Mouse (Mus musculus): Measurements from ENCODE around the gene Eprs. TPM values are rescaled to one million over a fixed set of nuclear protein-coding genes. Genes with fewer than 3 reads are reported as not detected.

Eprs gene
- total RNA-seq, 2 experiments from 2014 or later: 110 to 111 TPM

DNA sequence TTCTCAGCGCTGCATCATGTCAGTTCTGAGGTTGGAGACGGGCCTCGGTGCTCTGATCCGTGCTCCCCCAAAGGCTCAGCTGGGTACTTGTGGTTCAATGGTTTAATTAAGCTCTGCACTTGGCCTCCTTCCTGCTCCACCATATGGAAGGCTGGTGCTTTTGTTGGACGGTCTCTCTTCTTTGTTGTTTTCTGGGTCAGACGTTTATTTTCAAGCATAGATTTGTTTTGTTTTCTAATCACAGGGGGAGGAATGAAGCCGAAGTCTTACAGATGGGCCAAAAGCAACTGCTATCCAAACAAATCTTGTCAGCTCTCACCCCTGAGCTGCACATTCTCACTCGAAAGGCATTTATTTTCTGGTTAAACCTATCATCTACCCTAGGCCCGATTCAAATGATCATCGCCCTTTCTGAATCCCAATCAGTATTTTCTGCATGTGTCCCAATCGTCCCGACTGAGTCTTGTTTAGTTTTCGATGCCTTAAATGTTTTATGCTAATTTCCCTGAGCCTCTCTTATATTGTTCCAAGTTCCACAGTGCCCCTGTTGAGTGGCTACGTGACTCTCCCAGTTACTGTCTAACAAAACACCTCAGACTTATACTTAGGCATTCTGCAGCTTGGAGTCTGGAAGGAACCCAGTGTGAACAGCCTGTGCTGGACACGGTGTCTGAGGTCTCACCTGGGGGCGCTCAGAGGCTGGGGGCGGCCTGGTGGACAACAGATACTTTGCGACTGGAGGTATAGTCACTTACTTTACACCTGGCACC, 79.0 kb downstream of the Eprs start:
- DNase-seq: peak; percentile 81
- intact Hi-C loops (cut with DNase I): no loop called here

DNA sequence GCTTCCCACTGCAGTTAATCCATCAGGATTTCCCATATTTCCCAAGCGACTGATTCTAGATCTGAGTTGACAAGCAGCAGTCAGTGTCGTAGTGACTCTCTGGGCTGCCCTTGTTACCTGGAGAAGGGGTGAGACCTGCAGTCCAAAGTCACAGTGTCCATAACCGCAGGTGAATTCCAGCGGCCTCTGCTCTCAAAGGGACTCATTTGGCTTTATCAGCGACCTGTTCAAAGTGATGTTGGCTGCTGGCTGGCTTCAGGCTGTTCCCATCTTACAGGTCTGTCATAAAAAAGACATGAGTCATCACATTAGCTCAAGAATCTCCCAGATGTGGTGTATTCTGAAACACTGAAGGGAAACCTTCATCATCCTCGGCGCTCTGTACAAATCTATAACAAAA, 86.1 kb downstream of the Eprs start:
- DNase-seq: no peak
- intact Hi-C loops (cut with DNase I): no loop called here

DNA sequence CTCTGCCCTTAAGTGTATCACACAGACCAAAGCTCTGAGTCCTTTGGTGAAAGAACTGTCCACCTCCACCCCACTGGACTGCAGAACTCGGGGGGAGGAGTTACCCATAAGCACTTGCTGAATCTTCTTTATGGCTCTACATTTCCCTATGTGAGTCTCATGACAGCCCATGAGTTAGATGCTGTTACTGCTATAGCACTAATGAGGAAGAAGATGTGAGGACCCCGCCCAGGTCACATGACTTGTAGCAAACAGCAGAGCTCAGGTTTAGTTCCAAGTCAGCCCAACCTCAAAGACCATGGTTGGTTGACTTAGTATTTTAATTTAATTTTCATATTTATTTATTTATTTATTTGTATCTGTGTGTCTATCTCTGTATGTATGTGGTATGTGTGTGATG, 86.9 kb downstream of the Eprs start:
- intact Hi-C loops (cut with DNase I): no loop called here
- DNase-seq: no peak

DNA sequence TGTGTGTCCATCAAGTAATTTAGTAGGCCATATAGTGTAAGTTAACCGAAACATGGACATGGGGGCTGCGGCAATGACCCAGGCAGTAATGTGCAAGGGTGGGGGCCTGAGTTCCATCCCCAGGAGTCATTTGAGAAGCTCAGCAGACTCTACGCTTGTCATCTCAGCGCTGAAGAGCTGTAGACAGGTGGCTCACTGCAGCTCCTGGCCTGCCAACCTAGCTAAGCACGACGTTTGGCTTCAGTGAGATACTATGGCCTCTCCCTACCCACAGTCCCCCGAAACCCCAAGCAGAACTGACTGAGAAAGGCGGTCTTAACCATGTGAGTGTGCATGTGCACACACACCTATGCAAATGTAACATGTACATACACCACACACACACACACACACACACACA, 88.2 kb downstream of the Eprs start:
- intact Hi-C loops (cut with DNase I): no loop called here
- no peak for DNase-seq

DNA sequence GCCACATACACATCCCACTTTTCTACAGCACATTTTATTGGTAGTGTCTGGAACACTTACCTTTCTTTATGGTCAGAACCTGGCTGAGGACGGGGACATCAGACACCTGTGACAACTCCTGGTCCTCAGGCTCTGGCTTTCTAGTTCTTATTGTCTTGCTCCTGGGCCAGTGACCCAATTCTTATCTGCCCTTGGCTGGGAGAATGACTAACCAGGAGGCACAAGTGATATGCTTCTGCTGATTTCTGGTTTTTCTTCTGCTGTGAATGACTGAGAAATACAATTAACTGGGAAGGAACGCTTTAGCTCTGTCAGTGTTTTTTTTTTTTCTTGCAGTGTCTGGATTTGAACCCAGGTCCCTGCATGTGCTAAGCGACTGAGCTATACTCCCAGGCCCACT, 88.7 kb downstream of the Eprs start:
- DNase-seq: no peak

DNA sequence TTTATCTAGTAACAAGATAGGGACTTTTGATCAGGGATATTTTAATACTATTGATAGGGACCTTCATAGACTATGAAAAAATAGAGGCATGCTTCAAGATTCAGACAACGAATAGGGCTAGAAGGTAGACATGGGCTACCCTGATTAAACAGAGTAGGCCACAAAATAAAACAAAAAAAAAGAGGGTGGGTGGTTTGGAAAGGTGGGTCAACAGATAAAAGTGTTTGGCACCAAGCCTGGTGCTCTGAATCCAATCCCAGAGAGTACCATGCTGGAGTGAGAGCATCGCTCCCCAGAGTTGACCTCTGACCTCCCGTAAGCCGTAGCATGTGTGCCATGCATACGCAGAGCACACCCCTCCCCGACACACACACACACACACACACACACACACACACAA, 89.6 kb downstream of the Eprs start:
- DNase-seq: no peak
- intact Hi-C loops (cut with DNase I): no loop called here

More for the DNA sequence above, 88.7 kb downstream of the Eprs start:
- intact Hi-C loops (cut with DNase I): no loop called here

DNA sequence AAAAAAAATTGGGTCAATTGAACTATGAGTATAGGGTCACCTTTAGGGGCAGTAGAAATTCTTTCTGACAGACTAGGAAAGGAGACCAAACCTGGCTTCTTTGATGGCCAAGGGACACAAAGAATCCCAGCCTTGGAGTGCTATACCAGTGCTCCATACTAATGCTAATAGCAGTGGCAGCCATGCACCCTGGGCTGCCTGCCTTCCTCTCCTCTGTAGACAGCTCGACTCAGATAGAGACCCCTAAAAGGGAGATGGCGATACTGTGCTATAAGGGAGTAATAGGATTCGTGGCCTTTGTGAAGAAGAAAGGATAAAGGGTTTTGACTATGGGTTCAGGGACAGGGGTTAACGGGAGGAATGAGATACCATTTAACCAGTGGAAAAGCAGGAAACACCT, 91.3 kb downstream of the Eprs start:
- intact Hi-C loops (cut with DNase I): no loop called here
- DNase-seq: no peak

DNA sequence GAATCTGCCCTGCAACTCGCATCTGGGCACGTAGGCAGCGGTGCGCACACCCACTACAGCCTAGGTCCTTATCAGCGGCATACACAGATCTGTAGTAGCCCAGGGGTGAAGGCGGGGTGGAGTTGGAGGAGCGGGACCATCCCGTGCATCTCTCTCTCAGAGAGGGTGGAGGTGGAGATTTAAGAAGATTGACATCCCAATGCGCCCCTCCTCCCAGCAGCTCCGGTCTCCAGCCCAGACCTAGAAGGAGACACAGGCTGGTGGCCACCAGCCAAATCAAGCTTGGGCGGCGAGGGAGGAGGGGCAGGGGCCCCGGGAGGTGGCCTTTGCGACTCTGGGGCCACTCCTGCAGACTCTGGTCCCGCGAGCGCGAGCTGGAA, 91.7 kb downstream of the Eprs start, which contains the start of gene Slc30a10:
Gene Slc30a10 (plus strand): TSS at position 274 of the 380 bp plus-strand sequence.
- peak; percentile 88 for DNase-seq
- intact Hi-C loops (cut with DNase I): no loop called here

DNA sequence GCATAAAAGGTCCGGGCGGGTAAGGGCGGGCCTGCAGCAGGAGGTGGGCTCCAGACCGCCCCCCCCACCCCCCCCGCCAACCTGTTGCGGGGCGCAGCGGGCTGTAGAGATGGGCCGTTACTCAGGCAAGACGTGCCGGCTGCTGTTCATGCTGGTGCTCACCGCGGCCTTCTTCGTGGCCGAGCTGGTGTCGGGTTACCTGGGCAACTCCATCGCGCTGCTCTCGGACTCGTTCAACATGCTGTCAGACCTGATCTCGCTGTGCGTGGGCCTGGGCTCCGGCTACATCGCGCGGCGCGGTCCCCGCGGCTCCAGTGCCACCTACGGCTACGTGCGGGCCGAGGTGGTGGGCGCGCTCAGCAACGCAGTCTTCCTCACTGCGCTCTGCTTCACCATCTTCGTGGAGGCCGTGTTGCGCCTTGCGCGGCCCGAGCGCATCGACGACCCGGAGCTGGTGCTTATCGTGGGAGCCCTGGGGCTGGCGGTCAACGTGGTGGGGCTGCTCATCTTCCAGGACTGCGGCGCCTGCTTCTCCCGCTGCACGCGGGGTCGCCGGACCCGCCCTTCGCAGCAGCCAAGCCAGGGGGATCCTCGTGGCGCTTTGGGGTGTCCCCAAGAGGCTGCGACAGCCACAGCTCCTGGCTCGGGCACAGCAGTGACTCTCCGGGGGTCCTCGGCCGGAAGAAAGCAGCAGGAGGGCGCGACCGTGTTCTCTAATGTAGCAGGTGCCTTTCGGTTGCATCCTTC, 92.3 kb downstream of the Eprs start:
- DNase-seq: peak; percentile 39
- intact Hi-C loops (cut with DNase I): no loop called here

DNA sequence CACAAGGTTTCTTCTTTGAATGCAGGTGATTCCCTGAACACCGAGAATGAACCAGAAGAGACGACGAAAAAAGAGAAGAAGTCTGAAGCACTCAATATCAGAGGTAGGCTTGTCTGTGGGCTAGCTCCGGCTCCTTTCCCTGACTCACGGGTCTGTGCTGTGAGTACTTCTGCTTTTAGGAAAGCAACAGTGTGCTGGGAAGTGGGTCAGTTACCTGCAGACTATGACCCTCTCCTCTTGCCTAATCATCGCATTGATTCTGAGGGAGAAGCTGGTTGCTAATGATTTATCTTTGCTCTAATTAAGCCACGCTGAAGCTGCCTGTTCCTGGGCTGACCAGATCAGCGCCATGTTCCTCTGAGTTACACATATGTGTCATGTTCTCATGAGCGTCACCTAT, 93.5 kb downstream of the Eprs start:
- intact Hi-C loops (cut with DNase I): no loop called here
- DNase-seq: no peak

DNA sequence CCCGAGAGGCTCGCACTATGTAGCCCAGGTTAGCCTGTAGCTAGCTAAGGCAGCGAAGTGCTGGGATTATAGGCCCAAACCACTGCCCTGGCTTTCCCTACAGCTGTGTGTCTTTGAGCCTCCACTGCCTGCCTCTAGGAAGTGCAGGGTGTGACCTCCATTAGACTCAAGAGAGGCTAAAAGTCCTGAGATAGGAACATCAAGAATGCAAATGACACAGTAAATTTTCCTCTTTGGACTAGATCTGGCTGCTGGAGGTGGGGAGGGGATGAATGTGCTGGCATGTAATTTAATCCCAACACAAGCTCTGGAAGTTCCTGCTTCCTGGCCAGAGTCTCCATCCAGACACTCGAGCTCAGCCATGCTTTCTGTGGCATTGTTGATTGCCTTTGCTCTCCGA, 97.3 kb downstream of the Eprs start:
- no peak for DNase-seq
- intact Hi-C loops (cut with DNase I): loop anchor here (5.0 kb wide), 1 partner anchor 37 kb away; no protein-coding TSS in a partner anchor

DNA sequence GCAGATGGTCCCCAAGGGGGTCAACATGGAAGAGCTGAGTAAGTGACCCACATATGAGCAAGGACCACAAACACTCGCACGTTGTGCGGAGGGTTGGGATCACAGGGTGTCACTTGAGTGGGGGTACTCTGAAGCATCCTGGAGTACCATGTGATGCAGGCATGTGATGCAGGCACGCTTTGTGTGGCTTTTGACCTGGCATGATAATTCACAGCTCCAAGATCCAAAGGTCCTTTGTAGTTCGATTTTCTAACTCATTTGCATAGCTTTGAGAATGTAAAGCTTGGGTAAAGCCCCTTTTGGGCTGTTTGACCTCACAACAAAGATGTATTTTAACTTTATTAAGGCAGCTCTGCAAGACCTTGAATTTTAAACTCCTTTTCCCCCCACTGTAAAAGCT, 100.0 kb downstream of the Eprs start:
- intact Hi-C loops (cut with DNase I): loop anchor here (5.0 kb wide), 1 partner anchor 34 kb away; no protein-coding TSS in a partner anchor
- no peak for DNase-seq

DNA sequence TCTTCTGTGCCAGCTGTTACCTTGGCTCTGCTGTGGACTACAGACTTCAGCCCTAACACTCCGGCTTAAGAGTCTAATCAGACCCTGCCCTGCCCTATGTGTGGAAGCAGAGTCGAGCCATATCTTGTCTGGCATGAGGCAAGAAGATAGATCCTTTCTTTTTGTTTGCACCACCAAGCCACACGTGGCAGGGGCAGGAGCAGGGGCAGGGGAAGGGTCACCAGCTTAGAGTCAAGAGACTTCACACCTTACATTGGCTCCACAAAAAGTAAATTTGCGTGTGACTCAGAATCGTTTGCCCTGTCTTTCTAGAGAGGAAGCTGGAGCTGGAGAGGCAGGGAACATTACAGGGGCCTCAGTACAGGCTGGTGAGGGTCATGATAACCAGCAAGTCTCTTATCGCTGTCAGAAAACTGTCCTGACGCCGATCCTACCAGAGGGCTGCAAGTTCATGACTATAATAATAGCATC, 106.7 kb downstream of the Eprs start:
- intact Hi-C loops (cut with DNase I): no loop called here
- DNase-seq: no peak

DNA sequence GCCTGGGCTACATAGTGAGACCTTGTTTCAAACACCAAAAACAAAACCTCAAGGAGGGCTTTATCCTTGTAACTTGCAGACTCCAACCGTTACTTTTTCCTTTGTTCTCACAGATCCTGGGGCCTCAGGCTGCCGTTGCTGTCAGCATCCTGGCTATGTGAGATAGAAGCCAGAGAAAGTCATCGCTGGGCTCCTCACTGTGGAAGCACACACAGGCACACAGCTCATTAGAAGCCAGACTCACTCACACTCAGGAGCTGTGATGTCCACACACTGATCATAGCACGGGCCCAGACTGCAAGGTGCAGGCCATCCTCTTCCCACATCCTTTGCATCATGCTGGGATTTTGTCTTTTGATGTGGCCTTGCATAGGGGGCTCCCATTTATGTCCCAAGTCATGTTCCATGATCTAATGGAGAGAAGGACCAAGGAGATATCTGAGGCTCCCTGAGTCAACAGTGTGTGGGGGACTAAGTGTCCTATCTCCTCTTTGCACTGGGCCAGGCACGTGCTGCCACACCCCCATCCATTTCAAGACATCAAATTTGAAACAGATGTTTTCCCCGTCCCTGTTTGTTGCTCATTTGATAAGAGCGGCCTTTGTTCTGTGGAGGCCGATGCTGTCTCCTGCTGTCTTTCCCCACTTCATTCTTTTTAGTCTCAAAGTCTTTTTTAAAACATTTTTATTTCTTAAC, 109.3 kb downstream of the Eprs start:
- no peak for DNase-seq
- intact Hi-C loops (cut with DNase I): no loop called here

DNA sequence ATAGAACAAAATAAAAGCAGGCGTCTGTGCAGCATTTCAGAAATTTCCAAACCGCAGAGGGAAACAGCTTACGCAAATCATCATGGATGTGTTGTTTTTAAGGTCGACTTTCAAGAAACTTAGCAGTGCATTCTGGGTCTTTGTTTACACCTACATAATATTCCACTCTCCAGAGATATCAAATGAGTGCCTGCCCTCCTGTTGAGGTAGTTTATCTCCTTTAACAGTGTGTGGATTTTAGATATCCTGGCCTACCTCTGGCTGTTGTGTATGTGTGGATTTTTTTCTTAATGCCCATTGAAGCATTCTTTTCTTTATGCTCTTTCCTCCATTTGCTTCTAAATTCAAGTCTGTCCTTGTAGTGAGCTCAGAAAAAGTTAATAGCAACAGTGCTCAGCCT, 109.9 kb downstream of the Eprs start:
- no peak for DNase-seq
- intact Hi-C loops (cut with DNase I): no loop called here

DNA sequence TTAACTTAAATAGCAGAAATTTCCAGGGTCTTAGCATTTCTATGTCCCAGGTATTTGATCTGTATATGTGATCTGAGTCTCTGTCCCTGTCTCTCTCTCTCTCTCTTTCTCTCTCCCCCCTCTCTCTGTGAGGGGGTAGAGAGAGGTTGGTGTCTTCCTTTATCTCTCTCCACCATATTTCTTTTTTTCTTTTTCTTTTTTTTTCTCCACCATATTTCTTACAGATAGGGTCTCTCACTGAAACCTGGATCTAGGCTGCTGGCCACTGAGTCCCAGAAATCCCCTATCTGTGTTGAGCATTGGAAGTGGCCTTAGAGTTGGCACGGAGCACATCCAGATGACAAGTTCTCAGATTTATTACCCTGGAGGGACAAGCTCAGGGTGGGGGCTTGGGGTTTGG, 110.6 kb downstream of the Eprs start:
- intact Hi-C loops (cut with DNase I): no loop called here
- no peak for DNase-seq

Small RNA genes within 50 kb of the gene (microRNA-seq; reads per million reads assigned to microRNA genes)
- gene Mir194-1 (not detected), gene Mir215 (not detected)

Other genes starting within 250 kb of the Eprs start
- 10 to 100 TPM; 51.9 to 52.7 TPM for gene Rab3gap2, start 158.9 kb upstream of the Eprs start, total RNA-seq (2021)
- 10 to 100 TPM; 28.8 to 29.8 TPM for gene Iars2, start 33.6 kb upstream of the Eprs start, total RNA-seq (2021)
- gene Bpnt1, start 30.9 kb upstream of the Eprs start, total RNA-seq (2021): 10 to 100 TPM; 51.3 to 53.3 TPM
- 10 to 100 TPM; 14.7 to 16.2 TPM for gene Slc30a10, start 91.8 kb downstream of the Eprs start, total RNA-seq (2021)

Measured in left cerebral cortex, postnatal 4 days (tissue).